Mouse (Mus musculus): ENCODE data around the gene Prr12.

DNA sequence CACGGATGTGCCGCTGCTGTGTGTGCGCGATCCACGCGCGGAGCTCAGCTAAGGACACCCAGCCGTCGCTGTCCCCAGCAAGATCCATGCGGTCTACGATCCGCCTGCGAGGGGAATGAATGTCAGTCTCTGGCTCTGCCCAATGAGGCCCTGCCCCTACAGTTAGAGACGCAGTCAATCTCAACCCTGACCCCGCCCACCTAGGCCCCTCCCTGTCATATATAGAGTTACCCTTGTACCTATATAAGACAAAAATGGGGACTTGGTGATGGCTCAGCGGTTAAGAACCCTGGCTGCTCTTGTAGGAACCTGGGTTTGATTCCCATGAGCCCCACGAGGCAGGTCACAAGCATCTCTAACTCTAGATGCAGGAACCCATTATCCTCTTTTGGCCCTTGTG, 35.9 kb upstream of the Prr12 start:
- TF ChIP-seq POLR2A (IDR thresholded peaks at IDR 0.05; ENCODE audit: insufficient read depth, low read depth, low read length) (no peak), CTCF (IDR thresholded peaks at IDR 0.05; ENCODE audit: insufficient read depth, low read depth, low read length) (no peak)
